Mouse (Mus musculus) heart, postnatal 0 days (tissue): ENCODE measurements around the gene Peli2. TPM values are rescaled to one million over a fixed set of nuclear protein-coding genes. Genes with fewer than 3 reads are reported as not detected.

Source experiments
- ATAC-seq: fragments of 200-750 bp; cut with Nextera tagmentation; 2 replicates; pipeline ENCODE4 v1.8.0; 2017; ENCODE audit warnings: low read depth, moderate number of reproducible peaks, moderate library complexity; ENCODE audit not compliant: insufficient read depth
- DNase-seq: peaks from one replicate; pipeline ENCODE4 v3.0.0-alpha.2; 2016; ENCODE audit warnings: low spot score
- H3K27ac ChIP-seq: fragments of 300-500 bp; sonication (generic); 2 replicates; pipeline ENCODE4 v1.5.1; 2014; ENCODE audit warnings: low read depth, mild to moderate bottlenecking
- H3K27me3 ChIP-seq: fragments of 300-500 bp; sonication (generic); 2 replicates; pipeline ENCODE4 v1.6.1; 2014; ENCODE audit warnings: low read length, mixed read lengths; ENCODE audit not compliant: control insufficient read depth, insufficient read depth
- H3K36me3 ChIP-seq: fragments of 300-500 bp; sonication (generic); replicated peaks from 2 replicates; pipeline ENCODE4 v1.6.1; 2014; ENCODE audit warnings: low read length, mixed read lengths; ENCODE audit not compliant: control insufficient read depth, insufficient read depth
- H3K4me1 ChIP-seq: fragments of 300-500 bp; sonication (generic); 2 replicates; pipeline ENCODE4 v1.6.1; 2014; ENCODE audit warnings: antibody characterized with exemption; ENCODE audit not compliant: control insufficient read depth, insufficient read depth
- H3K4me2 ChIP-seq: fragments of 300-500 bp; sonication (generic); 2 replicates; pipeline ENCODE4 v1.6.1; 2014; ENCODE audit warnings: low read depth, mild to moderate bottlenecking, low read length, moderate library complexity
- H3K4me3 ChIP-seq: fragments of 300-500 bp; sonication (generic); 2 replicates; pipeline ENCODE4 v1.5.1; 2014; ENCODE audit warnings: low read depth, low read length
- H3K9ac ChIP-seq: fragments of 300-500 bp; sonication (generic); replicated peaks from 2 replicates; pipeline ENCODE4 v1.6.1; 2014; ENCODE audit warnings: low read depth, low read length, mixed read lengths
- H3K9me3 ChIP-seq: fragments of 300-500 bp; sonication (generic); replicated peaks from 2 replicates; pipeline ENCODE4 v1.6.1; 2016; ENCODE audit warnings: low read length; ENCODE audit not compliant: control insufficient read depth
- CTCF ChIP-seq: IDR thresholded peaks from 2 replicates; pipeline ENCODE4 v1.5.1; 2016; ENCODE audit warnings: antibody characterized with exemption, control low read depth, low read depth
- EP300 ChIP-seq: IDR thresholded peaks from 2 replicates; pipeline ENCODE4 v1.6.1; 2016; ENCODE audit warnings: antibody characterized with exemption, low read depth
- WGBS: fragments of 180-500 bp; shearing (Covaris S2); extraction: QIAGEN DNeasy Blood & Tissue Kit; methylation state at CpG from one replicate; pipeline ENCODE4 v1.1.7; 2014; 5-methylcytosine and 5-hydroxymethylcytosine counted together
- polyA plus RNA-seq: library from polyadenylated mRNA; unstranded; fragments of >200 nt; fragmentation: Nextera tagmentation; extraction: Ambion mirVana; gene quantifications from 2 replicates; pipeline ENCODE4 v1.2.1, GENCODE M21; 2015
- total RNA-seq: library from RNA; depleted of rRNA; stranded (reverse); fragments of >200 nt; gene quantifications from 2 replicates; pipeline ENCODE4 v1.2.3, GENCODE M21; 2014; ENCODE audit warnings: low replicate concordance

Gene Peli2
- total and polyA plus RNA-seq, 2 experiments from 2014 or later = 2.1 to 18.2 TPM

- Histone ChIP-seq H3K4me2 (no peak overlapping the region), H3K9me3 (no peaks in the 10 kb centered on the region), H3K4me1 (no peaks in the 10 kb centered on the region), H3K9ac (no peak overlapping the region), H3K27me3 (no peaks in the 10 kb centered on the region), H3K36me3 (no peaks in the 10 kb centered on the region), H3K27ac (no peak overlapping the region), H3K4me3 (no peak overlapping the region)
- 65% methylated on average over 2 of the region's 2 CpGs for WGBS
- no peak for TF ChIP-seq CTCF
- DNase-seq (no peak), ATAC-seq (no peak)
Measured at GRCm38 (mm10) chr14:48153064-48153463, 32.4 kb downstream of the Peli2 start.

GRCm38 (mm10) chr14:48153865-48154511 is 33.4 kb downstream of the Peli2 start:
- TF ChIP-seq EP300 (no peak), CTCF (no peak)
- H3K4me2 ChIP-seq = no peak overlapping the region
- DNase-seq = no peak
- H3K9me3 ChIP-seq = no peaks in the 10 kb centered on the region
- H3K4me1 ChIP-seq = no peaks in the 10 kb centered on the region
- no peak for ATAC-seq
- WGBS = 66% methylated on average over 5 of the region's 5 CpGs
- no peak overlapping the region for H3K27ac ChIP-seq
- no peak overlapping the region for H3K9ac ChIP-seq
- no peak overlapping the region for H3K4me3 ChIP-seq
- H3K27me3 ChIP-seq = no peaks in the 10 kb centered on the region
- no peaks in the 10 kb centered on the region for H3K36me3 ChIP-seq

- H3K4me2 ChIP-seq = no peak overlapping the region
- H3K4me1 ChIP-seq = no peaks in the 10 kb centered on the region
- no peak overlapping the region for H3K4me3 ChIP-seq
- no peak for ATAC-seq
- H3K36me3 ChIP-seq = no peaks in the 10 kb centered on the region
- no peaks in the 10 kb centered on the region for H3K27me3 ChIP-seq
- no peak overlapping the region for H3K9ac ChIP-seq
- no peak for DNase-seq
- no peaks in the 10 kb centered on the region for H3K9me3 ChIP-seq
- TF ChIP-seq EP300 = no peak
- TF ChIP-seq CTCF = no peak
- WGBS = 87% methylated on average over 8 of the region's 8 CpGs
- no peak overlapping the region for H3K27ac ChIP-seq
Measured at GRCm38 (mm10) chr14:48154641-48155040, 34.0 kb downstream of the Peli2 start.

GRCm38 (mm10) chr14:48155153-48155552 is 34.5 kb downstream of the Peli2 start:
- Histone ChIP-seq H3K9ac (no peak overlapping the region), H3K4me1 (no peaks in the 10 kb centered on the region), H3K36me3 (no peaks in the 10 kb centered on the region), H3K27me3 (no peaks in the 10 kb centered on the region), H3K27ac (no peak overlapping the region), H3K4me3 (no peak overlapping the region), H3K4me2 (no peak overlapping the region), H3K9me3 (no peaks in the 10 kb centered on the region)
- 67% methylated on average over 13 of the region's 13 CpGs for WGBS
- no peak for ATAC-seq
- no peak for TF ChIP-seq EP300
- TF ChIP-seq CTCF = no peak
- no peak for DNase-seq

GRCm38 (mm10) chr14:48157085-48157484 is 36.5 kb downstream of the Peli2 start:
- Histone ChIP-seq H3K27me3 (no peaks in the 10 kb centered on the region), H3K36me3 (no peaks in the 10 kb centered on the region), H3K4me3 (no peak overlapping the region), H3K9ac (no peak overlapping the region), H3K9me3 (no peaks in the 10 kb centered on the region), H3K4me1 (no peaks in the 10 kb centered on the region), H3K27ac (no peak overlapping the region), H3K4me2 (no peak overlapping the region)
- TF ChIP-seq EP300 (no peak), CTCF (no peak)
- no peak for DNase-seq
- no peak for ATAC-seq
- WGBS = 82% methylated on average over 3 of the region's 3 CpGs

- Histone ChIP-seq H3K9me3 (no peaks in the 10 kb centered on the region), H3K27me3 (no peaks in the 10 kb centered on the region), H3K4me3 (no peak overlapping the region), H3K27ac (no peak overlapping the region), H3K4me2 (no peak overlapping the region), H3K9ac (no peak overlapping the region), H3K36me3 (no peaks in the 10 kb centered on the region), H3K4me1 (no peaks in the 10 kb centered on the region)
- DNase-seq (no peak), ATAC-seq (no peak)
- TF ChIP-seq CTCF = no peak
- TF ChIP-seq EP300 = no peak
- WGBS = 63% methylated on average over 8 of the region's 8 CpGs
Measured at GRCm38 (mm10) chr14:48157835-48158234, 37.2 kb downstream of the Peli2 start.
